Mouse (Mus musculus) limb, embryonic 13.5 days (tissue): ENCODE results near the gene Tmem30b. TPM values are rescaled to one million over a fixed set of nuclear protein-coding genes. Genes with fewer than 3 reads are reported as not detected.
"Not testable (repeated sequence)": the region's sequence is repeated elsewhere in the genome, so short reads cannot be mapped to it uniquely, and the experiment has no call there.

ENCODE experiments used
- ATAC-seq: fragments of 200-750 bp; cut with Nextera tagmentation; 2 replicates; pipeline ENCODE4 v1.8.0; 2017; ENCODE audit warnings: low read depth, moderate number of reproducible peaks, moderate TSS enrichment; ENCODE audit not compliant: low FRiP score
- H3K27ac ChIP-seq: fragments of 300-500 bp; sonication (generic); 2 replicates; pipeline ENCODE4 v1.5.1; 2015; ENCODE audit warnings: inconsistent platforms, mild to moderate bottlenecking, moderate library complexity
- H3K27me3 ChIP-seq: fragments of 300-500 bp; sonication (generic); 2 replicates; pipeline ENCODE4 v1.6.1; 2015; ENCODE audit warnings: mild to moderate bottlenecking, inconsistent platforms
- H3K36me3 ChIP-seq: fragments of 300-500 bp; sonication (generic); 2 replicates; pipeline ENCODE4 v1.6.1; 2015; ENCODE audit warnings: inconsistent platforms, mild to moderate bottlenecking, moderate library complexity
- H3K4me1 ChIP-seq: fragments of 300-500 bp; sonication (generic); 2 replicates; pipeline ENCODE4 v1.6.1; 2015; ENCODE audit warnings: inconsistent platforms
- H3K4me2 ChIP-seq: fragments of 300-500 bp; sonication (generic); replicated peaks from 2 replicates; pipeline ENCODE4 v1.6.1; 2015; ENCODE audit warnings: inconsistent platforms, mild to moderate bottlenecking, moderate library complexity
- H3K4me3 ChIP-seq: fragments of 300-500 bp; sonication (generic); 2 replicates; pipeline ENCODE4 v1.5.1; 2015; ENCODE audit warnings: moderate library complexity, mild to moderate bottlenecking, inconsistent platforms
- H3K9ac ChIP-seq: fragments of 300-500 bp; sonication (generic); 2 replicates; pipeline ENCODE4 v1.6.1; 2015; ENCODE audit warnings: mild to moderate bottlenecking, inconsistent platforms
- H3K9me3 ChIP-seq: fragments of 300-500 bp; sonication (generic); 2 replicates; pipeline ENCODE4 v1.6.1; 2016; ENCODE audit warnings: inconsistent platforms
- WGBS: fragments of 180-500 bp; shearing (Covaris S2); methylation state at CpG from one replicate; pipeline ENCODE4 v1.1.7; 2015; 5-methylcytosine and 5-hydroxymethylcytosine counted together
- polyA plus RNA-seq: library from polyadenylated mRNA; unstranded; fragments of >200 nt; fragmentation: Nextera tagmentation; extraction: Ambion mirVana; gene quantifications from 2 replicates; pipeline ENCODE4 v1.2.1, GENCODE M21; 2015

Gene Tmem30b
- polyA plus RNA-seq, 1 experiment from 2014 or later: 18.2 TPM

- peak overlapping the region; percentile 82 for H3K9ac ChIP-seq
- WGBS: 4% methylated on average over 33 of the region's 33 CpGs
- no peaks in the 10 kb centered on the region for H3K36me3 ChIP-seq
- peak overlapping the region; percentile 93 for H3K4me2 ChIP-seq
- peak; percentile 37; the same call in 1 of the 2 replicates for ATAC-seq
- peak overlapping the region; percentile 75 for H3K4me3 ChIP-seq
- H3K27me3 ChIP-seq: peaks cover 65% of the 10 kb centered on the region
- peak overlapping the region; percentile 44; the same call in 1 of the 2 replicates for H3K27ac ChIP-seq
- H3K4me1 ChIP-seq: peaks cover 16% of the 10 kb centered on the region
- H3K9me3 ChIP-seq: no peaks in the 10 kb centered on the region
These were observed 37.8 kb upstream of the Tmem30b start for GRCm38 (mm10) chr12:73583813-73584609.

GRCm38 (mm10) chr12:73583318-73583717, 37.1 kb upstream of the Tmem30b start:
- no peak for ATAC-seq
- Histone ChIP-seq H3K4me1 (peaks cover 16% of the 10 kb centered on the region), H3K27me3 (peaks cover 63% of the 10 kb centered on the region), H3K4me2 (peak overlapping the region; percentile 93; the same call in 1 of the 2 replicates), H3K36me3 (no peaks in the 10 kb centered on the region), H3K4me3 (0 out of 2 replicates have a peak overlapping the region, but pooled peaks have one; percentile 75), H3K9ac (no peak overlapping the region), H3K27ac (peak overlapping the region; percentile 28; the same call in 1 of the 2 replicates), H3K9me3 (no peaks in the 10 kb centered on the region)
- WGBS: 70% methylated on average over 9 of the region's 9 CpGs

- H3K27ac ChIP-seq: no peak overlapping the region
- no peak for ATAC-seq
- H3K4me2 ChIP-seq: no peak overlapping the region
- 86% methylated on average over 7 of the region's 7 CpGs for WGBS
- peaks cover 53% of the 10 kb centered on the region for H3K27me3 ChIP-seq
- no peak overlapping the region for H3K4me3 ChIP-seq
- H3K4me1 ChIP-seq: peaks cover 11% of the 10 kb centered on the region
- no peaks in the 10 kb centered on the region for H3K9me3 ChIP-seq
- no peak overlapping the region for H3K9ac ChIP-seq
- no peaks in the 10 kb centered on the region for H3K36me3 ChIP-seq
These were observed 34.6 kb upstream of the Tmem30b start for GRCm38 (mm10) chr12:73580811-73581210.

- Histone ChIP-seq H3K27ac (no peak overlapping the region), H3K4me2 (no peak overlapping the region), H3K4me3 (no peak overlapping the region), H3K27me3 (peaks cover 32% of the 10 kb centered on the region), H3K9ac (no peak overlapping the region), H3K9me3 (no peaks in the 10 kb centered on the region), H3K36me3 (no peaks in the 10 kb centered on the region), H3K4me1 (no peaks in the 10 kb centered on the region)
- ATAC-seq: no peak
- WGBS: 74% methylated on average over 6 of the region's 6 CpGs
These were observed 31.9 kb upstream of the Tmem30b start for GRCm38 (mm10) chr12:73578141-73578540.

- no peak overlapping the region for H3K4me3 ChIP-seq
- no peak overlapping the region for H3K9ac ChIP-seq
- no peaks in the 10 kb centered on the region for H3K4me1 ChIP-seq
- peaks cover 9% of the 10 kb centered on the region for H3K27me3 ChIP-seq
- no peaks in the 10 kb centered on the region for H3K9me3 ChIP-seq
- ATAC-seq: no peak
- 43% methylated on average over 15 of the region's 15 CpGs for WGBS
- H3K4me2 ChIP-seq: peak overlapping the region; percentile 23; the same call in 1 of the 2 replicates
- no peaks in the 10 kb centered on the region for H3K36me3 ChIP-seq
- H3K27ac ChIP-seq: no peak overlapping the region; the same call in 1 of the 2 replicates
These were observed 28.4 kb upstream of the Tmem30b start for GRCm38 (mm10) chr12:73574632-73575031.

- H3K27ac ChIP-seq: no peak overlapping the region
- H3K36me3 ChIP-seq: no peaks in the 10 kb centered on the region
- no peak for ATAC-seq
- WGBS: 65% methylated on average over 11 of the region's 11 CpGs
- H3K9me3 ChIP-seq: no peaks in the 10 kb centered on the region
- peak overlapping the region; percentile 63 for H3K4me2 ChIP-seq
- peak overlapping the region; percentile 36; the same call in 1 of the 2 replicates for H3K4me3 ChIP-seq
- no peak overlapping the region for H3K9ac ChIP-seq
- peaks cover 19% of the 10 kb centered on the region for H3K27me3 ChIP-seq
- 0 out of 2 replicates have a peak, but pooled peaks cover 4% of the 10 kb centered on the region for H3K4me1 ChIP-seq
These were observed 19.4 kb upstream of the Tmem30b start for GRCm38 (mm10) chr12:73565620-73565969.

- 22% methylated on average over 21 of the region's 21 CpGs for WGBS
- Histone ChIP-seq H3K27ac (no peak overlapping the region), H3K27me3 (peaks cover 19% of the 10 kb centered on the region), H3K9me3 (no peaks in the 10 kb centered on the region), H3K36me3 (no peaks in the 10 kb centered on the region), H3K4me3 (peak overlapping the region; percentile 36), H3K4me1 (0 out of 2 replicates have a peak, but pooled peaks cover 4% of the 10 kb centered on the region), H3K9ac (peak overlapping the region; percentile 58), H3K4me2 (peak overlapping the region; percentile 63)
- ATAC-seq: no peak
These were observed 18.8 kb upstream of the Tmem30b start for GRCm38 (mm10) chr12:73564795-73565619.

GRCm38 (mm10) chr12:73564176-73564575, 18.0 kb upstream of the Tmem30b start:
- Histone ChIP-seq H3K27me3 (peaks cover 19% of the 10 kb centered on the region), H3K36me3 (no peaks in the 10 kb centered on the region), H3K27ac (no peak overlapping the region), H3K4me3 (no peak overlapping the region), H3K4me2 (no peak overlapping the region), H3K9ac (no peak overlapping the region), H3K9me3 (no peaks in the 10 kb centered on the region), H3K4me1 (0 out of 2 replicates have a peak, but pooled peaks cover 4% of the 10 kb centered on the region)
- ATAC-seq: no peak
- 20% methylated on average over 10 of the region's 10 CpGs for WGBS

GRCm38 (mm10) chr12:73563122-73563521, 16.9 kb upstream of the Tmem30b start:
- not testable (repeated sequence) for H3K9ac ChIP-seq, ATAC-seq, H3K4me3 ChIP-seq, H3K36me3 ChIP-seq, H3K4me2 ChIP-seq, H3K9me3 ChIP-seq, H3K4me1 ChIP-seq, H3K27ac ChIP-seq
- 70% methylated on average over 6 of the region's 6 CpGs for WGBS
- peaks cover 19% of the 10 kb centered on the region for H3K27me3 ChIP-seq

GRCm38 (mm10) chr12:73560091-73560490, 13.9 kb upstream of the Tmem30b start:
- no peak for ATAC-seq
- Histone ChIP-seq H3K27ac (no peak overlapping the region), H3K4me1 (0 out of 2 replicates have a peak, but pooled peaks cover 2% of the 10 kb centered on the region), H3K4me2 (no peak overlapping the region), H3K9me3 (no peaks in the 10 kb centered on the region), H3K9ac (no peak overlapping the region), H3K27me3 (peaks cover 12% of the 10 kb centered on the region; the same call in 1 of the 2 replicates), H3K4me3 (no peak overlapping the region), H3K36me3 (no peaks in the 10 kb centered on the region)
- WGBS: 48% methylated on average over 7 of the region's 7 CpGs

- no peaks in the 10 kb centered on the region for H3K36me3 ChIP-seq
- ATAC-seq: peak; percentile 12; the same call in 1 of the 2 replicates
- H3K9ac ChIP-seq: no peak overlapping the region
- 81% methylated on average over 20 of the region's 20 CpGs for WGBS
- H3K4me2 ChIP-seq: no peak overlapping the region
- no peaks in the 10 kb centered on the region for H3K9me3 ChIP-seq
- no peak overlapping the region for H3K27ac ChIP-seq
- no peaks in the 10 kb centered on the region for H3K4me1 ChIP-seq
- H3K27me3 ChIP-seq: peaks cover 11% of the 10 kb centered on the region; the same call in 1 of the 2 replicates
- no peak overlapping the region for H3K4me3 ChIP-seq
These were observed 12.5 kb upstream of the Tmem30b start for GRCm38 (mm10) chr12:73558525-73559195.
